Mouse (Mus musculus) B cell, adult 2 months (primary cell): Measurements from ENCODE around the gene Duox2.

Experiments used
- DNase-seq, 2 experiments: peaks; one replicate each; pipeline ENCODE4 v3.0.0; 2022

Duox2 gene

GRCm38 (mm10) chr2:122301921-122302573 is 3.8 kb upstream of the Duox2 start:
- no peak for DNase-seq

GRCm38 (mm10) chr2:122301081-122301920 is 3.1 kb upstream of the Duox2 start:
- peak; percentile 49 to 50 for DNase-seq

- DNase-seq = no peak
Measured at GRCm38 (mm10) chr2:122300656-122301020, 2.4 kb upstream of the Duox2 start.

GRCm38 (mm10) chr2:122299911-122300655 is 1.8 kb upstream of the Duox2 start:
- peak; percentile 18 to 27 for DNase-seq

GRCm38 (mm10) chr2:122298596-122299490 is 594 bp upstream of the Duox2 start, which contains the start of gene Duoxa2:
Duoxa2 (plus strand) TSS chr2:122298900.
- peak; percentile 78 for DNase-seq

- DNase-seq = peak; percentile 13 to 25
Measured at GRCm38 (mm10) chr2:122297271-122298095, 766 bp downstream of the Duox2 start.

GRCm38 (mm10) chr2:122294916-122295315 is 3.3 kb downstream of the Duox2 start:
- peak; percentile 11 to 17 for DNase-seq

GRCm38 (mm10) chr2:122286137-122286536 is 12.1 kb downstream of the Duox2 start:
- no peak for DNase-seq

- DNase-seq = no peak
Measured at GRCm38 (mm10) chr2:122284091-122284490, 14.2 kb downstream of the Duox2 start.

- no peak for DNase-seq
Measured at GRCm38 (mm10) chr2:122278769-122279168, 19.5 kb downstream of the Duox2 start.

- no peak for DNase-seq
Measured at GRCm38 (mm10) chr2:122266407-122267193, 31.6 kb downstream of the Duox2 start.

GRCm38 (mm10) chr2:122264690-122265089 is 33.6 kb downstream of the Duox2 start:
- no peak for DNase-seq

- DNase-seq = no peak
Measured at GRCm38 (mm10) chr2:122260729-122261128, 37.5 kb downstream of the Duox2 start.

- no peak for DNase-seq
Measured at GRCm38 (mm10) chr2:122255997-122256396, 42.3 kb downstream of the Duox2 start.

- no peak for DNase-seq
Measured at GRCm38 (mm10) chr2:122247786-122248185, 50.5 kb downstream of the Duox2 start.

GRCm38 (mm10) chr2:122243671-122244131 is 54.5 kb downstream of the Duox2 start:
- peak; percentile 79 to 80 for DNase-seq

GRCm38 (mm10) chr2:122241935-122242334 is 56.3 kb downstream of the Duox2 start:
- no peak for DNase-seq

GRCm38 (mm10) chr2:122241226-122241625 is 57.0 kb downstream of the Duox2 start:
- DNase-seq = no peak

- no peak for DNase-seq
Measured at GRCm38 (mm10) chr2:122240735-122241134, 57.5 kb downstream of the Duox2 start.

- DNase-seq = no peak
Measured at GRCm38 (mm10) chr2:122237891-122238470, 60.3 kb downstream of the Duox2 start.
